In the genomic region with DNA sequence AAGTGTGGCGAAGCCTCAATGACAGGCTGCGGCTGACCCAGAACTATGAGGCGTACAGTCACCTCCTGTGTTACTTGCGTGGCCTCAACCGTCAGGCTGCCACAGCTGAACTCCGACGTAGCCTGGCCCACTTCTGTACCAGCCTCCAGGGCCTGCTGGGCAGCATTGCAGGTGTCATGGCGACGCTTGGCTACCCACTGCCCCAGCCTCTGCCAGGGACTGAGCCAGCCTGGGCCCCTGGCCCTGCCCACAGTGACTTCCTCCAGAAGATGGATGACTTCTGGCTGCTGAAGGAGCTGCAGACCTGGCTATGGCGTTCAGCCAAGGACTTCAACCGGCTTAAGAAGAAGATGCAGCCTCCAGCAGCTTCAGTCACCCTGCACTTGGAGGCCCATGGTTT, we compare ENCODE assay signal across 13 mouse cellular contexts. TPM values are rescaled to one million over a fixed set of nuclear protein-coding genes. Genes with fewer than 3 reads are reported as not detected.
A peak's percentile ranks its signal among the peaks of the same experiment; 100 is the strongest.
DNase-seq lines count a peak whose midpoint lies in the region; ATAC-seq lines count a peak whose summit lies in the region.
"Had no signal": no experiment of that assay in that cellular context is flagged by ENCODE, and none has a peak within 500 bp of the region (broad histone marks: within the 10 kb centered on the region; RNA-seq: fewer than 3 reads in every experiment).

No protein-coding gene starts in this region.

- 55% methylated on average over 11 of the region's 11 CpGs for WGBS in lung, embryonic 15.5 days
- 84% methylated on average over 11 of the region's 11 CpGs for WGBS in midbrain, embryonic 16.5 days

- no peak overlapping the region for H3K4me3 ChIP-seq in lung, embryonic 15.5 days
- H3K4me3 ChIP-seq in midbrain, embryonic 16.5 days (ENCODE audit: low read depth, low read length): no peak overlapping the region
- H3K4me3 ChIP-seq: embryonic facial prominence, embryonic 15.5 days; limb, embryonic 12.5 days; neural tube, embryonic 12.5 days had no signal

- H3K9ac ChIP-seq in lung, embryonic 15.5 days: no peak overlapping the region
- H3K9ac ChIP-seq in midbrain, embryonic 16.5 days (ENCODE audit: low read depth, low read length): no peak overlapping the region
- H3K9ac ChIP-seq: embryonic facial prominence, embryonic 15.5 days; neural tube, embryonic 12.5 days had no signal

- no peak overlapping the region for H3K4me2 ChIP-seq in lung, embryonic 15.5 days
- H3K4me2 ChIP-seq in midbrain, embryonic 16.5 days (ENCODE audit: low read length): no peak overlapping the region
- H3K4me2 ChIP-seq: limb, embryonic 12.5 days; neural tube, embryonic 12.5 days had no signal

- peak; percentile 43 to 56 for DNase-seq in cerebellum, postnatal 10 days
- DNase-seq in cerebellum, adult 9-10 months: no peak
- peak; percentile 20 for DNase-seq in thymus, postnatal 0 days (ENCODE audit: low spot score)
- DNase-seq in thymus, postnatal 10 days (ENCODE audit: low spot score in 2 of 2): no peak
- DNase-seq in layer of hippocampus, postnatal 10 days (ENCODE audit: low spot score in 2 of 2): no peak
- DNase-seq in heart, postnatal 36 days: no peak

- H3K9me3 ChIP-seq in lung, embryonic 15.5 days: no peaks in the 10 kb centered on the region
- no peaks in the 10 kb centered on the region for H3K9me3 ChIP-seq in midbrain, embryonic 16.5 days (replicated peaks; ENCODE audit: control insufficient read depth, low read length, poor library complexity, severe bottlenecking)
- H3K9me3 ChIP-seq: embryonic facial prominence, embryonic 15.5 days; limb, embryonic 12.5 days; neural tube, embryonic 12.5 days had no signal

- H3K27me3 ChIP-seq in lung, embryonic 15.5 days: no peaks in the 10 kb centered on the region
- H3K27me3 ChIP-seq in midbrain, embryonic 16.5 days (ENCODE audit: control insufficient read depth, insufficient read depth, low read depth, low read length): no peaks in the 10 kb centered on the region
- H3K27me3 ChIP-seq: embryonic facial prominence, embryonic 15.5 days had no signal

- no peaks in the 10 kb centered on the region for H3K36me3 ChIP-seq in lung, embryonic 15.5 days
- H3K36me3 ChIP-seq in midbrain, embryonic 16.5 days (ENCODE audit: control insufficient read depth, insufficient read depth, low read length): no peaks in the 10 kb centered on the region
- H3K36me3 ChIP-seq: neural tube, embryonic 12.5 days had no signal

- ATAC-seq in lung, embryonic 15.5 days (ENCODE audit: borderline replicate concordance, extremely low read depth, low FRiP score, low TSS enrichment): no peak
- no peak for ATAC-seq in midbrain, embryonic 16.5 days

- intact Hi-C loops in heart, postnatal 36 days (cut with DNase I): no loop called here

- 0 out of 2 replicates have a peak overlapping the region, but pooled peaks have one; percentile 58 for H3K27ac ChIP-seq in lung, embryonic 15.5 days
- no peak overlapping the region for H3K27ac ChIP-seq in midbrain, embryonic 16.5 days (ENCODE audit: low read length)
- H3K27ac ChIP-seq: limb, embryonic 12.5 days; neural tube, embryonic 12.5 days had no signal

- H3K4me1 ChIP-seq in lung, embryonic 15.5 days: peaks cover 43% of the 10 kb centered on the region
- H3K4me1 ChIP-seq in midbrain, embryonic 16.5 days (ENCODE audit: control insufficient read depth, insufficient read depth, low read length): no peaks in the 10 kb centered on the region

RNA-seq across cellular contexts. Expression of a gene that starts 8.0 kb away (rescaled TPM):
- not detected in 2 replicates for polyA plus RNA-seq in thymus, postnatal 0 days (2015; fragmentation: Nextera tagmentation; extraction: Ambion mirVana)
- polyA plus RNA-seq in lung, embryonic 15.5 days (2015; fragmentation: Nextera tagmentation; extraction: Ambion mirVana): not detected in 2 replicates
- total RNA-seq in layer of hippocampus, postnatal 10 days (2021): not detected
- polyA plus RNA-seq in midbrain, embryonic 16.5 days (2015; fragmentation: Nextera tagmentation; extraction: Ambion mirVana): not detected in 2 replicates
- total RNA-seq in heart, postnatal 36 days (2021): not detected
- polyA plus RNA-seq: embryonic facial prominence, embryonic 15.5 days; heart, embryonic 16.5 days; limb, embryonic 12.5 days; neural tube, embryonic 12.5 days; stomach, embryonic 14.5 days had no signal

RNA-seq across cellular contexts. Expression of a gene that starts 8.1 kb away (rescaled TPM):
- 2.1 and 2.5 TPM in 2 replicates for polyA plus RNA-seq in thymus, postnatal 0 days (2015; fragmentation: Nextera tagmentation; extraction: Ambion mirVana)
- 4.7 and 5.5 TPM in 2 replicates for polyA plus RNA-seq in lung, embryonic 15.5 days (2015; fragmentation: Nextera tagmentation; extraction: Ambion mirVana)
- under 1 TPM; 0.36 to 0.75 TPM for total RNA-seq in layer of hippocampus, postnatal 10 days (2021)
- polyA plus RNA-seq in midbrain, embryonic 16.5 days (2015; fragmentation: Nextera tagmentation; extraction: Ambion mirVana): 0.40 and 0.68 TPM in 2 replicates
- 1 to 10 TPM in 1 of 2 experiments, under 1 TPM in 1; 0.51 to 1.2 TPM for total RNA-seq in heart, postnatal 36 days (2021)

RNA-seq across cellular contexts. Expression of a gene that starts 9.5 kb away (rescaled TPM):
- 41.2 and 44.3 TPM in 2 replicates for polyA plus RNA-seq in thymus, postnatal 0 days (2015; fragmentation: Nextera tagmentation; extraction: Ambion mirVana)
- 27.6 and 32.4 TPM in 2 replicates for polyA plus RNA-seq in lung, embryonic 15.5 days (2015; fragmentation: Nextera tagmentation; extraction: Ambion mirVana)
- 10 to 100 TPM; 14.4 to 15.8 TPM for total RNA-seq in layer of hippocampus, postnatal 10 days (2021)
- 18.5 and 19.2 TPM in 2 replicates for polyA plus RNA-seq in midbrain, embryonic 16.5 days (2015; fragmentation: Nextera tagmentation; extraction: Ambion mirVana)
- total RNA-seq in heart, postnatal 36 days (2021): 10 to 100 TPM; 11.9 to 13.7 TPM

RNA-seq across cellular contexts. Expression of a gene that starts 20.7 kb away (rescaled TPM):
- polyA plus RNA-seq in thymus, postnatal 0 days (2015; fragmentation: Nextera tagmentation; extraction: Ambion mirVana): 29.8 and 33.2 TPM in 2 replicates
- 32.5 and 34.7 TPM in 2 replicates for polyA plus RNA-seq in lung, embryonic 15.5 days (2015; fragmentation: Nextera tagmentation; extraction: Ambion mirVana)
- 1 to 10 TPM; 8.0 to 8.9 TPM for total RNA-seq in layer of hippocampus, postnatal 10 days (2021)
- 24.1 and 25.0 TPM in 2 replicates for polyA plus RNA-seq in midbrain, embryonic 16.5 days (2015; fragmentation: Nextera tagmentation; extraction: Ambion mirVana)
- 1 to 10 TPM; 5.2 to 5.3 TPM for total RNA-seq in heart, postnatal 36 days (2021)

RNA-seq across cellular contexts. Expression of a gene that starts 30.3 kb away (rescaled TPM):
- polyA plus RNA-seq in thymus, postnatal 0 days (2015; fragmentation: Nextera tagmentation; extraction: Ambion mirVana): 995 and 1,030 TPM in 2 replicates
- polyA plus RNA-seq in lung, embryonic 15.5 days (2015; fragmentation: Nextera tagmentation; extraction: Ambion mirVana): 974 TPM in 2 replicates
- total RNA-seq in layer of hippocampus, postnatal 10 days (2021): 100 to 1,000 TPM; 295 to 307 TPM
- 520 and 542 TPM in 2 replicates for polyA plus RNA-seq in midbrain, embryonic 16.5 days (2015; fragmentation: Nextera tagmentation; extraction: Ambion mirVana)
- total RNA-seq in heart, postnatal 36 days (2021): 100 to 1,000 TPM; 326 to 332 TPM

Comparison
In these comparisons a context has a peak if more than half of its experiments do, and no peak if none do; other contexts are left out.
1. DNase-seq: peak in cerebellum, postnatal 10 days (2 of 2) and thymus, postnatal 0 days (single experiment); none in cerebellum, adult 9-10 months (single experiment), thymus, postnatal 10 days (0 of 2), layer of hippocampus, postnatal 10 days (0 of 2) and heart, postnatal 36 days (0 of 2).